Mouse (Mus musculus) intestine, embryonic 14.5 days (tissue): Measurements from ENCODE around the gene Kif11. TPM values are rescaled to one million over a fixed set of nuclear protein-coding genes. Genes with fewer than 3 reads are reported as not detected.

Source experiments
- ATAC-seq: fragments of 200-750 bp; cut with Nextera tagmentation; replicated peaks from 2 replicates; pipeline ENCODE4 v1.8.0; 2017; ENCODE audit warnings: low read depth, moderate number of reproducible peaks, moderate TSS enrichment, moderate library complexity; ENCODE audit not compliant: low FRiP score, low TSS enrichment
- DNase-seq: peaks from one replicate; pipeline ENCODE4 v3.0.0-alpha.2; 2018; ENCODE audit warnings: low spot score
- H3K27ac ChIP-seq: fragments of 300-500 bp; sonication (generic); 2 replicates; pipeline ENCODE4 v1.5.1; 2014; ENCODE audit warnings: low read depth, mild to moderate bottlenecking, control low read depth
- H3K27me3 ChIP-seq: fragments of 300-500 bp; sonication (generic); replicated peaks from 2 replicates; pipeline ENCODE4 v1.6.1; 2014; ENCODE audit warnings: low read length, control low read depth; ENCODE audit not compliant: control insufficient read depth, insufficient read depth
- H3K36me3 ChIP-seq: fragments of 300-500 bp; sonication (generic); 2 replicates; pipeline ENCODE4 v1.6.1; 2014; ENCODE audit warnings: low read length, control low read depth; ENCODE audit not compliant: control insufficient read depth, insufficient read depth
- H3K4me1 ChIP-seq: fragments of 300-500 bp; sonication (generic); replicated peaks from 2 replicates; pipeline ENCODE4 v1.6.1; 2014; ENCODE audit warnings: low read length, control low read depth, mixed read lengths; ENCODE audit not compliant: control insufficient read depth, insufficient read depth
- H3K4me2 ChIP-seq: fragments of 300-500 bp; sonication (generic); 2 replicates; pipeline ENCODE4 v1.6.1; 2014; ENCODE audit warnings: low read length
- H3K4me3 ChIP-seq: fragments of 300-500 bp; sonication (generic); 2 replicates; pipeline ENCODE4 v1.5.1; 2014; ENCODE audit warnings: low read depth, low read length, control low read depth, mixed read lengths
- H3K9ac ChIP-seq: fragments of 300-500 bp; sonication (generic); 2 replicates; pipeline ENCODE4 v1.6.1; 2014; ENCODE audit warnings: mild to moderate bottlenecking, low read length
- H3K9me3 ChIP-seq: fragments of 300-500 bp; sonication (generic); 2 replicates; pipeline ENCODE4 v1.6.1; 2016; ENCODE audit warnings: low read length, control low read depth; ENCODE audit not compliant: control insufficient read depth
- WGBS: fragments of 180-500 bp; shearing (Covaris S2); extraction: QIAGEN DNeasy Blood & Tissue Kit; methylation state at CpG from one replicate; pipeline ENCODE4 v1.1.7; 2014; 5-methylcytosine and 5-hydroxymethylcytosine counted together
- polyA plus RNA-seq: library from polyadenylated mRNA; unstranded; fragments of >200 nt; fragmentation: Nextera tagmentation; extraction: Ambion mirVana; gene quantifications from 2 replicates; pipeline ENCODE4 v1.2.1, GENCODE M21; 2014

The Kif11 gene
- polyA plus RNA-seq, 1 experiment from 2014 or later = 60.3 TPM

DNA sequence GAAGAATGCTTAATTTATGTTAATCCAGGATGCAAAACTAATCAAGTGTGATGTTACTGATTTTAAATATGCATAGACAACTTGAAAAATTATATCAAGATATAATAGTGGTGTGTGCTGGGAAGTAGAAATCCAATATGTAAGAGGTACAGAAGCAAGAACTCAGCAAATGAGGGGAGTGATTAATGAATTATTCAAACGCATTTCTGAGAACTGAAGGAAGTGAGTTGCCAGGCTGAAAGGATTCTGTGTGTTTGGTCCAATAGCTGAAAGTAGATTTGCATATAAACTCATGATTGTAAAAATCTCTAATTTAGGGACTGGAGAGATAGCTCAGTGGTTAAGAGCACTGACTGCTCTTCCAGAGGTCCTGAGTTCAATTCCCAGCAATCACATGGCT, 7.2 kb upstream of the Kif11 start:
- Histone ChIP-seq H3K36me3 (no peaks in the 10 kb centered on the region), H3K4me2 (no peak overlapping the region), H3K4me1 (no peaks in the 10 kb centered on the region), H3K4me3 (no peak overlapping the region), H3K9ac (no peak overlapping the region), H3K9me3 (no peaks in the 10 kb centered on the region), H3K27ac (no peak overlapping the region), H3K27me3 (no peaks in the 10 kb centered on the region)
- WGBS = 67% methylated on average over 1 of the region's 1 CpGs
- ATAC-seq (no peak), DNase-seq (no peak)

- Histone ChIP-seq H3K36me3 (no peaks in the 10 kb centered on the region), H3K27ac (no peak overlapping the region), H3K4me2 (no peak overlapping the region), H3K9me3 (no peaks in the 10 kb centered on the region), H3K4me1 (0 out of 2 replicates have a peak, but pooled peaks cover under 1% of the 10 kb centered on the region), H3K9ac (no peak overlapping the region), H3K4me3 (no peak overlapping the region), H3K27me3 (no peaks in the 10 kb centered on the region)
- ATAC-seq (no peak), DNase-seq (no peak)
- 90% methylated on average over 4 of the region's 4 CpGs for WGBS
These were observed 6.3 kb upstream of the Kif11 start for GRCm38 (mm10) chr19:37369921-37370320.

GRCm38 (mm10) chr19:37370356-37370755, 5.8 kb upstream of the Kif11 start:
- Histone ChIP-seq H3K36me3 (no peaks in the 10 kb centered on the region), H3K4me1 (peaks cover 4% of the 10 kb centered on the region; the same call in 1 of the 2 replicates), H3K9me3 (no peaks in the 10 kb centered on the region), H3K9ac (no peak overlapping the region), H3K27ac (no peak overlapping the region), H3K4me3 (no peak overlapping the region), H3K4me2 (no peak overlapping the region), H3K27me3 (no peaks in the 10 kb centered on the region)
- ATAC-seq (no peak), DNase-seq (no peak)
- WGBS = 87% methylated on average over 5 of the region's 5 CpGs

GRCm38 (mm10) chr19:37374941-37375754, 1.1 kb upstream of the Kif11 start:
- Histone ChIP-seq H3K27me3 (no peaks in the 10 kb centered on the region), H3K4me3 (peak overlapping the region; percentile 97), H3K9me3 (no peaks in the 10 kb centered on the region), H3K36me3 (no peaks in the 10 kb centered on the region), H3K4me2 (peak overlapping the region; percentile 65), H3K9ac (peak overlapping the region; percentile 84), H3K4me1 (peaks cover 17% of the 10 kb centered on the region), H3K27ac (peak overlapping the region; percentile 98)
- ATAC-seq (no peak), DNase-seq (no peak)
- WGBS = 19% methylated on average over 7 of the region's 7 CpGs

DNA sequence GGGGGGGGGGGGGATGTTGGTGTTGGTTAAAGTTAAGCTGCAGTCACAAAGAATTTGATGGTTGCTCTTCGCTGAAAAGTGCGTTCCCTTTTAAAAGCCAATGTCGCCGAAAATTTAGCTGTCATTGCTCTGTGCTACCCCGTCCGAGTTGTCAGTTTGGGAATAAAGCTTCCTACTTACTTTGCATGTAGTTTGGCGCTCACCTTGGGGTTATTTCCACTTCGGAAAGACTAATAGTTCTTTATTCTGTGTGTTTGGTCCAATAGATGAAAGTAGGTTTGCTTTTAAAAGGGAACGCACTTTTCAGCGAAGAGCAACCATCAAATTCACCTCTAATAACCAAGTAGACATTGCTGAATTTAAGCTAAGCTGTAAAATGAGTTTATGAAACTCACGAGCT, 638 bp downstream of the Kif11 start:
- Histone ChIP-seq H3K9ac (peak overlapping the region; percentile 84), H3K27me3 (no peaks in the 10 kb centered on the region), H3K9me3 (no peaks in the 10 kb centered on the region), H3K27ac (peak overlapping the region; percentile 98; the same call in 1 of the 2 replicates), H3K4me3 (peak overlapping the region; percentile 97), H3K36me3 (no peaks in the 10 kb centered on the region), H3K4me1 (peaks cover 20% of the 10 kb centered on the region), H3K4me2 (peak overlapping the region; percentile 65)
- ATAC-seq (no peak), DNase-seq (no peak)
- WGBS = 1% methylated on average over 11 of the region's 11 CpGs

DNA sequence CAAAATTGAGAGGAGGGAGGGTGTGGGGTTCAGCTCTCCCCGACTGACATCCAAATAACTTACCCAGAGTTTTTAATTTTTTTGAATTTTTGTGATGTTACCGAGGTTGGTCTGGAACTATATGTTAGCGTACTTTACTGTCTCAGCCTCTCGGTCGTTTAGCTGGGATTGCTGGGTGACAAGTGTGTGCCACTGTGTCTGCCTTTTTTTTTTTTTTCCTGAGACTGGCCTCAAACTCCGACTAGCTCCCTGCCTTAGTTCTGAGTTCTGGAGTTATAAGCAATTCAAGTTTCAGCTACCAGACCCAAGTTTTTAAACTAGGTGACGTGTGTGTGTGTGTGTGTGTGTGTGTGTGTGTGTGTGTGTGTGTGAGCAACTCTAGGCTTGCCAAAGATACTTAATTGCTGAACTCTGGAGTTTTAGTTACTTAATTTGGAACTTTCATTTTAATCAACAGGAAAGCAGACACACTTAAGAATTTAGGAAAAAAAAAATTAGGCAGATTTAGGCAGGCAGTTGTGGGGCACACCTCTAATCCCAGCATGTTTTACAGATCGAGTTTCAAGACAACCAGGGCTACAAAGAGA, 1.3 kb downstream of the Kif11 start:
- Histone ChIP-seq H3K4me1 (peaks cover 20% of the 10 kb centered on the region), H3K27ac (no peak overlapping the region), H3K9ac (peak overlapping the region; percentile 84), H3K9me3 (no peaks in the 10 kb centered on the region), H3K36me3 (no peaks in the 10 kb centered on the region), H3K4me3 (peak overlapping the region; percentile 97), H3K4me2 (peak overlapping the region; percentile 65), H3K27me3 (no peaks in the 10 kb centered on the region)
- no peak for ATAC-seq
- no peak for DNase-seq
- 21% methylated on average over 8 of the region's 8 CpGs for WGBS

GRCm38 (mm10) chr19:37378816-37379215, 2.6 kb downstream of the Kif11 start:
- 85% methylated on average over 6 of the region's 6 CpGs for WGBS
- DNase-seq (no peak), ATAC-seq (no peak)
- Histone ChIP-seq H3K27ac (no peak overlapping the region), H3K9me3 (no peaks in the 10 kb centered on the region), H3K4me3 (no peak overlapping the region), H3K4me2 (no peak overlapping the region), H3K36me3 (no peaks in the 10 kb centered on the region), H3K4me1 (peaks cover 20% of the 10 kb centered on the region), H3K27me3 (no peaks in the 10 kb centered on the region), H3K9ac (no peak overlapping the region)

DNA sequence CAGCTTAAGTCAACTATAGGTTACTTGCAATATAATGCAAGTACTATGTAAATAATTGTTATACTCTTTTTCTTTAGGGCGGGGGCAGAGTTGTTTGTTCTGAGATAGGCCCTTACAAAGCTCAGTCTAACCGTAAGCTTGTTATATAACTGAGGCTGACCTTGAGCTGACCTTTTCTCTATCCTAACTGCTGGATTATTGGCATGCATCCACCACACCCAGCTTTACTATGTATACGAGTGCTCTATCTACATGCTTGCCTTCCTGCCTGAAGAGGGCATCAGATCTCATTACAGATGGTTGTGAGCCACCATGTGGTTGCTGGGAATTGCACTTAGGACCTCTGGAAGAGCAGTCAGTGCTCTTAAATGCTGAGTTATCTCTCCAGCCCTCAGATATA, 9.9 kb downstream of the Kif11 start:
- no peak overlapping the region for H3K9ac ChIP-seq
- H3K9me3 ChIP-seq = no peaks in the 10 kb centered on the region
- DNase-seq = no peak
- no peak for ATAC-seq
- no peak overlapping the region for H3K4me3 ChIP-seq
- WGBS = 69% methylated on average over 3 of the region's 3 CpGs
- H3K27me3 ChIP-seq = no peaks in the 10 kb centered on the region
- no peak overlapping the region for H3K27ac ChIP-seq
- no peaks in the 10 kb centered on the region for H3K4me1 ChIP-seq
- peaks cover 64% of the 10 kb centered on the region for H3K36me3 ChIP-seq
- no peak overlapping the region for H3K4me2 ChIP-seq

- Histone ChIP-seq H3K4me1 (no peaks in the 10 kb centered on the region), H3K36me3 (peaks cover 89% of the 10 kb centered on the region), H3K4me3 (no peak overlapping the region), H3K4me2 (no peak overlapping the region), H3K9ac (no peak overlapping the region), H3K27ac (no peak overlapping the region), H3K27me3 (no peaks in the 10 kb centered on the region), H3K9me3 (no peaks in the 10 kb centered on the region)
- no peak for ATAC-seq
- 91% methylated on average over 3 of the region's 3 CpGs for WGBS
- DNase-seq = no peak
These were observed 15.7 kb downstream of the Kif11 start for GRCm38 (mm10) chr19:37391869-37392268.
